Comparison of ENCODE assay signal across 28 mouse cellular contexts in genomic region chr11:69620394-69621081, GRCm38 (mm10). TPM values are rescaled to one million over a fixed set of nuclear protein-coding genes. Genes with fewer than 3 reads are reported as not detected.
A peak's percentile ranks its signal among the peaks of the same experiment; 100 is the strongest.
DNase-seq lines count a peak whose midpoint lies in the region; ATAC-seq and TF ChIP-seq lines count a peak whose summit lies in the region.
"Had no signal": no experiment of that assay in that cellular context is flagged by ENCODE, and none has a peak within 500 bp of the region (broad histone marks: within the 10 kb centered on the region; RNA-seq: fewer than 3 reads in every experiment).

No protein-coding gene starts in this region.

- no peak overlapping the region; the same call in 1 of the 2 replicates for H3K27ac ChIP-seq in midbrain, embryonic 11.5 days (ENCODE audit: low read depth, low read length)
- H3K27ac ChIP-seq in midbrain, postnatal 0 days (ENCODE audit: low read depth, low read length): no peak overlapping the region
- H3K27ac ChIP-seq in intestine, postnatal 0 days (ENCODE audit: low read depth, low read length): peak overlapping the region; percentile 16; the same call in 1 of the 2 replicates

- ATAC-seq in midbrain, embryonic 11.5 days (ENCODE audit: low FRiP score): no peak
- ATAC-seq in midbrain, postnatal 0 days (ENCODE audit: low FRiP score): no peak
- ATAC-seq in intestine, postnatal 0 days: peak; percentile 63
- peak; percentile 80 for ATAC-seq in megakaryocyte progenitor cell, adult 5-6 weeks (replicated peaks; ENCODE audit: poor library complexity)
- ATAC-seq: activated CD4-positive, CD25-positive, alpha-beta regulatory T cell, adult 4 months; forebrain, embryonic 13.5 days; Patski had no signal

- 86% methylated on average over 7 of the region's 7 CpGs for WGBS in midbrain, embryonic 11.5 days
- 89% methylated on average over 7 of the region's 7 CpGs for WGBS in midbrain, postnatal 0 days
- 50% methylated on average over 7 of the region's 7 CpGs for WGBS in intestine, postnatal 0 days

- H3K4me1 ChIP-seq in midbrain, embryonic 11.5 days (ENCODE audit: control insufficient read depth, insufficient read depth, low read length): peaks cover 14% of the 10 kb centered on the region
- H3K4me1 ChIP-seq in midbrain, postnatal 0 days (ENCODE audit: insufficient read depth, low read length): 0 out of 2 replicates have a peak, but pooled peaks cover 4% of the 10 kb centered on the region
- peaks cover 3% of the 10 kb centered on the region; the same call in 1 of the 2 replicates for H3K4me1 ChIP-seq in intestine, postnatal 0 days (replicated peaks; ENCODE audit: control insufficient read depth, insufficient read depth, low read length)

- H3K36me3 ChIP-seq in midbrain, embryonic 11.5 days (ENCODE audit: control insufficient read depth, insufficient read depth, low read length): no peaks in the 10 kb centered on the region
- no peaks in the 10 kb centered on the region for H3K36me3 ChIP-seq in midbrain, postnatal 0 days (ENCODE audit: insufficient read depth, low read length)
- H3K36me3 ChIP-seq in intestine, postnatal 0 days (ENCODE audit: control insufficient read depth, insufficient read depth): no peaks in the 10 kb centered on the region
- H3K36me3 ChIP-seq: embryonic facial prominence, embryonic 10.5 days; heart, embryonic 15.5 days; hindbrain, embryonic 10.5 days; limb, embryonic 10.5 days; midbrain, embryonic 12.5 days; neural tube, embryonic 15.5 days had no signal

- DNase-seq in cerebellum, adult 9-11 months: peak; percentile 23
- no peak for DNase-seq in cerebellum, adult 11-12 months
- peak; percentile 37 for DNase-seq in midbrain, embryonic 11.5 days (ENCODE audit: low spot score, missing footprints)
- no peak for DNase-seq in midbrain, postnatal 0 days (ENCODE audit: low spot score)
- DNase-seq in adrenal gland, adult 2 months: no peak
- no peak for DNase-seq in spleen, postnatal 14 days (ENCODE audit: low spot score in 2 of 2)
- DNase-seq: adrenal gland, postnatal 25 days; cerebellum, adult 11 months; cerebellum, postnatal 36 days; kidney, adult 9 months; kidney, postnatal 36 days; layer of hippocampus, adult 9-11 months; lung, adult 18-20 months; right cerebral cortex, postnatal 4 days had no signal

- H3K4me3 ChIP-seq in midbrain, embryonic 11.5 days (ENCODE audit: low read depth, low read length): no peak overlapping the region
- H3K4me3 ChIP-seq in midbrain, postnatal 0 days (ENCODE audit: low read depth, low read length): no peak overlapping the region
- H3K4me3 ChIP-seq in intestine, postnatal 0 days (ENCODE audit: low read depth, low read length): no peak overlapping the region

- no peak for TF ChIP-seq CTCF in midbrain, postnatal 0 days (IDR thresholded peaks at IDR 0.05)
- no peak for TF ChIP-seq CTCF in intestine, postnatal 0 days (IDR thresholded peaks at IDR 0.05; ENCODE audit: low read depth)

- no peak overlapping the region for H3K9ac ChIP-seq in midbrain, embryonic 11.5 days (ENCODE audit: low read length)
- no peak overlapping the region for H3K9ac ChIP-seq in midbrain, postnatal 0 days (replicated peaks; ENCODE audit: low read length, poor library complexity, severe bottlenecking)
- H3K9ac ChIP-seq in intestine, postnatal 0 days (ENCODE audit: low read depth, low read length): no peak overlapping the region
- H3K9ac ChIP-seq: midbrain, embryonic 12.5 days had no signal

- H3K27me3 ChIP-seq in midbrain, embryonic 11.5 days (ENCODE audit: control insufficient read depth, insufficient read depth, low read length): no peaks in the 10 kb centered on the region
- H3K27me3 ChIP-seq in midbrain, postnatal 0 days (ENCODE audit: insufficient read depth, low read length): no peaks in the 10 kb centered on the region
- no peaks in the 10 kb centered on the region for H3K27me3 ChIP-seq in intestine, postnatal 0 days (replicated peaks; ENCODE audit: control insufficient read depth, insufficient read depth, low read length)
- H3K27me3 ChIP-seq: forebrain, embryonic 13.5 days; neural tube, embryonic 15.5 days had no signal

- H3K9me3 ChIP-seq in midbrain, embryonic 11.5 days (ENCODE audit: control insufficient read depth, low read length): no peaks in the 10 kb centered on the region
- no peaks in the 10 kb centered on the region for H3K9me3 ChIP-seq in midbrain, postnatal 0 days (ENCODE audit: low read length)
- no peaks in the 10 kb centered on the region for H3K9me3 ChIP-seq in intestine, postnatal 0 days (ENCODE audit: control insufficient read depth)
- H3K9me3 ChIP-seq: embryonic facial prominence, embryonic 10.5 days; forebrain, embryonic 13.5 days; heart, embryonic 15.5 days; hindbrain, embryonic 10.5 days; limb, embryonic 10.5 days; midbrain, embryonic 12.5 days; neural tube, embryonic 15.5 days had no signal

- no peak overlapping the region for H3K4me2 ChIP-seq in midbrain, embryonic 11.5 days
- no peak overlapping the region for H3K4me2 ChIP-seq in midbrain, postnatal 0 days (ENCODE audit: low read depth, low read length, poor library complexity, severe bottlenecking)
- 0 out of 2 replicates have a peak overlapping the region, but pooled peaks have one; percentile 3 for H3K4me2 ChIP-seq in intestine, postnatal 0 days (replicated peaks; ENCODE audit: low read depth)

RNA-seq across cellular contexts. Expression of gene Sat2, which starts 1.3 kb away (rescaled TPM):
- polyA plus RNA-seq in midbrain, embryonic 11.5 days (2014; fragmentation: Nextera tagmentation; extraction: Ambion mirVana): 13.1 and 16.8 TPM in 2 replicates
- 10.5 and 13.3 TPM in 2 replicates for total RNA-seq in midbrain, postnatal 0 days (2014; rRNA removed)
- polyA plus RNA-seq in midbrain, postnatal 0 days (2015; fragmentation: Nextera tagmentation; extraction: Ambion mirVana): 29.6 and 29.9 TPM in 2 replicates
- 34.1 and 40.3 TPM in 2 replicates for polyA plus RNA-seq in intestine, postnatal 0 days (2015; fragmentation: Nextera tagmentation; extraction: Ambion mirVana)
- not detected in 2 replicates for total RNA-seq in megakaryocyte progenitor cell, adult 5-6 weeks (2015)
- 0.37 and 1.5 TPM in 2 replicates for total RNA-seq in megakaryocyte progenitor cell, adult 5-6 weeks (2017)
- 10 to 100 TPM in 1 of 2 experiments, 1 to 10 TPM in 1; 6.1 to 11.9 TPM for total RNA-seq in adrenal gland, adult 2 months (2021)
- 2.1 and 3.2 TPM in 2 replicates for polyA plus RNA-seq in adrenal gland, adult 2 months (2012; rRNA removed)
- total RNA-seq: granulocyte monocyte progenitor cell, adult 5-6 weeks had no signal
- polyA plus RNA-seq: activated CD4-positive, CD25-positive, alpha-beta regulatory T cell, adult 4 months had no signal

RNA-seq across cellular contexts. Expression of gene Shbg, which starts 2.8 kb away (rescaled TPM):
- not detected in 2 replicates for polyA plus RNA-seq in midbrain, embryonic 11.5 days (2014; fragmentation: Nextera tagmentation; extraction: Ambion mirVana)
- not detected in 2 replicates for total RNA-seq in midbrain, postnatal 0 days (2014; rRNA removed)
- polyA plus RNA-seq in midbrain, postnatal 0 days (2015; fragmentation: Nextera tagmentation; extraction: Ambion mirVana): not detected in 2 replicates
- polyA plus RNA-seq in intestine, postnatal 0 days (2015; fragmentation: Nextera tagmentation; extraction: Ambion mirVana): 0.24 TPM in 1 of 2 replicates, not detected in the other
- total RNA-seq in megakaryocyte progenitor cell, adult 5-6 weeks (2015): not detected in 2 replicates
- not detected in 2 replicates for total RNA-seq in megakaryocyte progenitor cell, adult 5-6 weeks (2017)
- total RNA-seq in adrenal gland, adult 2 months (2021): not detected
- polyA plus RNA-seq in adrenal gland, adult 2 months (2012; rRNA removed): not detected in 2 replicates
- total RNA-seq: adrenal gland, postnatal 25 days; gastrocnemius, adult 8-10 months; granulocyte monocyte progenitor cell, adult 5-6 weeks had no signal
- polyA plus RNA-seq: activated CD4-positive, CD25-positive, alpha-beta regulatory T cell, adult 4 months; embryonic facial prominence, embryonic 10.5 days; forebrain, embryonic 13.5 days; heart, embryonic 15.5 days; hindbrain, embryonic 10.5 days; limb, embryonic 10.5 days; midbrain, embryonic 12.5 days; neural tube, embryonic 15.5 days; Patski had no signal

RNA-seq across cellular contexts. Expression of gene Fxr2, which starts 12.3 kb away (rescaled TPM):
- polyA plus RNA-seq in midbrain, embryonic 11.5 days (2014; fragmentation: Nextera tagmentation; extraction: Ambion mirVana): 25.6 and 29.0 TPM in 2 replicates
- 76.6 and 84.1 TPM in 2 replicates for total RNA-seq in midbrain, postnatal 0 days (2014; rRNA removed)
- 22.5 and 27.2 TPM in 2 replicates for polyA plus RNA-seq in midbrain, postnatal 0 days (2015; fragmentation: Nextera tagmentation; extraction: Ambion mirVana)
- polyA plus RNA-seq in intestine, postnatal 0 days (2015; fragmentation: Nextera tagmentation; extraction: Ambion mirVana): 9.8 and 10.8 TPM in 2 replicates
- total RNA-seq in megakaryocyte progenitor cell, adult 5-6 weeks (2015): 27.3 and 43.5 TPM in 2 replicates
- 35.5 and 41.5 TPM in 2 replicates for total RNA-seq in megakaryocyte progenitor cell, adult 5-6 weeks (2017)
- 100 to 1,000 TPM in 1 of 2 experiments, 10 to 100 TPM in 1; 69.6 to 105 TPM for total RNA-seq in adrenal gland, adult 2 months (2021)
- 69.8 and 81.6 TPM in 2 replicates for polyA plus RNA-seq in adrenal gland, adult 2 months (2012; rRNA removed)

RNA-seq across cellular contexts. Expression of gene Atp1b2, which starts 14.8 kb away (rescaled TPM):
- polyA plus RNA-seq in midbrain, embryonic 11.5 days (2014; fragmentation: Nextera tagmentation; extraction: Ambion mirVana): 10.4 and 12.2 TPM in 2 replicates
- 145 and 161 TPM in 2 replicates for total RNA-seq in midbrain, postnatal 0 days (2014; rRNA removed)
- polyA plus RNA-seq in midbrain, postnatal 0 days (2015; fragmentation: Nextera tagmentation; extraction: Ambion mirVana): 167 and 175 TPM in 2 replicates
- 5.9 and 7.5 TPM in 2 replicates for polyA plus RNA-seq in intestine, postnatal 0 days (2015; fragmentation: Nextera tagmentation; extraction: Ambion mirVana)
- 19.6 and 44.5 TPM in 2 replicates for total RNA-seq in megakaryocyte progenitor cell, adult 5-6 weeks (2015)
- total RNA-seq in megakaryocyte progenitor cell, adult 5-6 weeks (2017): 2.0 and 4.0 TPM in 2 replicates
- 10 to 100 TPM; 34.9 to 40.2 TPM for total RNA-seq in adrenal gland, adult 2 months (2021)
- polyA plus RNA-seq in adrenal gland, adult 2 months (2012; rRNA removed): 28.3 and 31.5 TPM in 2 replicates

RNA-seq across cellular contexts. Expression of gene Sox15, which starts 34.6 kb away (rescaled TPM):
- polyA plus RNA-seq in midbrain, embryonic 11.5 days (2014; fragmentation: Nextera tagmentation; extraction: Ambion mirVana): 0.16 TPM in 1 of 2 replicates, not detected in the other
- total RNA-seq in midbrain, postnatal 0 days (2014; rRNA removed): 0.27 TPM in 1 of 2 replicates, not detected in the other
- 0.19 and 0.20 TPM in 2 replicates for polyA plus RNA-seq in midbrain, postnatal 0 days (2015; fragmentation: Nextera tagmentation; extraction: Ambion mirVana)
- not detected in 2 replicates for polyA plus RNA-seq in intestine, postnatal 0 days (2015; fragmentation: Nextera tagmentation; extraction: Ambion mirVana)
- not detected in 2 replicates for total RNA-seq in megakaryocyte progenitor cell, adult 5-6 weeks (2015)
- total RNA-seq in megakaryocyte progenitor cell, adult 5-6 weeks (2017): 0.95 TPM in 1 of 2 replicates, not detected in the other
- total RNA-seq in adrenal gland, adult 2 months (2021): not detected
- 0.24 TPM in 1 of 2 replicates, not detected in the other for polyA plus RNA-seq in adrenal gland, adult 2 months (2012; rRNA removed)
- total RNA-seq: gastrocnemius, adult 8-10 months; granulocyte monocyte progenitor cell, adult 5-6 weeks had no signal
- polyA plus RNA-seq: activated CD4-positive, CD25-positive, alpha-beta regulatory T cell, adult 4 months; forebrain, embryonic 13.5 days; frontal cortex, adult 2 months; heart, embryonic 15.5 days; midbrain, embryonic 12.5 days; neural tube, embryonic 15.5 days had no signal

Comparison
In these comparisons a context has a peak if more than half of its experiments do, and no peak if none do; other contexts are left out.
1. DNase-seq: peak in cerebellum, adult 9-11 months (single experiment) and midbrain, embryonic 11.5 days (single experiment); none in cerebellum, adult 11-12 months (single experiment), midbrain, postnatal 0 days (single experiment), adrenal gland, adult 2 months (single experiment) and spleen, postnatal 14 days (0 of 2).
2. ATAC-seq: peak in intestine, postnatal 0 days (single experiment) and megakaryocyte progenitor cell, adult 5-6 weeks (single experiment); none in midbrain, embryonic 11.5 days (single experiment) and midbrain, postnatal 0 days (single experiment).